In the genomic region with DNA sequence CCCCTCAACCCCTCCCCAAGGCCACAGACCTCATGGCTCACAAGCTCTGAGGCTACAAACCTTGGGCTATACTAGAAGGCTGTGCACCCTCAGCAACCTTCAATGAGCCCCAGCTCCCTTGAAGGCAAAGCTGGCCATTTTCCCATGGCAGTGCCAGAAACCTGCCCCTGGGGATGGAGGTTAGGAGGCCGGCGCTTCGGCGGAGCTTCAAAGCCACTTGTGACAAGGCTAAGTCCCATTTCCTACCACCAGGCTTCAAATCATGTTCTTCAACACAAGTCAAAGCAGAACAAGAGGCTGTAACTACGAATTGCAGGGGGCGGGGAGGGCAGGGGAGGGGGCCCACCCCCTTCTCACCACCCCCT, we compare ENCODE assay signal across 8 mouse cellular contexts. TPM values are rescaled to one million over a fixed set of nuclear protein-coding genes. Genes with fewer than 3 reads are reported as not detected.
DNase-seq lines count a peak whose midpoint lies in the region; ATAC-seq and TF ChIP-seq lines count a peak whose summit lies in the region.

No protein-coding gene starts in this region.

- H3K4me3 ChIP-seq in left cerebral cortex, adult 2 months, result peak overlapping the region; percentile 58
- H3K4me3 ChIP-seq in hindbrain, embryonic 13.5 days, result no peak overlapping the region
- H3K4me3 ChIP-seq in neural tube, embryonic 14.5 days (ENCODE audit: low read depth, low read length), result no peak overlapping the region

- no peaks in the 10 kb centered on the region; the same call in 1 of the 2 replicates for H3K27me3 ChIP-seq in hindbrain, embryonic 13.5 days
- H3K27me3 ChIP-seq in neural tube, embryonic 14.5 days (ENCODE audit: control insufficient read depth, insufficient read depth, low read length), result no peaks in the 10 kb centered on the region

- 8% methylated on average over 6 of the region's 6 CpGs for WGBS in hindbrain, embryonic 13.5 days
- WGBS in neural tube, embryonic 14.5 days, result 9% methylated on average over 6 of the region's 6 CpGs

- intact Hi-C loops in left cerebral cortex, adult 2 months (cut with DNase I), result loop anchor here (2.0 kb wide), 1 partner anchor 210 kb away; no protein-coding TSS in a partner anchor
- intact Hi-C loops in left cerebral cortex, postnatal 4 days (cut with DNase I), result loop anchor here (10.0 kb wide), 1 partner anchor 208 kb away; no protein-coding TSS in a partner anchor

- peak overlapping the region; percentile 64 for H3K4me2 ChIP-seq in hindbrain, embryonic 13.5 days
- peak overlapping the region; percentile 24; the same call in 1 of the 2 replicates for H3K4me2 ChIP-seq in neural tube, embryonic 14.5 days (ENCODE audit: low read depth, low read length)

- no peak for ATAC-seq in hindbrain, embryonic 13.5 days (ENCODE audit: low FRiP score)
- no peak for ATAC-seq in neural tube, embryonic 14.5 days (ENCODE audit: low read depth)

- H3K9me3 ChIP-seq in hindbrain, embryonic 13.5 days, result no peaks in the 10 kb centered on the region
- no peaks in the 10 kb centered on the region for H3K9me3 ChIP-seq in neural tube, embryonic 14.5 days (ENCODE audit: control insufficient read depth, low read length)

- TF ChIP-seq CTCF in left cerebral cortex, adult 2 months (IDR thresholded peaks at IDR 0.05), result no peak; the same call in 1 of the 2 replicates

- peaks cover 23% of the 10 kb centered on the region for H3K36me3 ChIP-seq in hindbrain, embryonic 13.5 days
- no peaks in the 10 kb centered on the region; the same call in 1 of the 2 replicates for H3K36me3 ChIP-seq in neural tube, embryonic 14.5 days (ENCODE audit: control insufficient read depth, insufficient read depth, low read length)

- H3K4me1 ChIP-seq in hindbrain, embryonic 13.5 days (replicated peaks), result peaks cover 83% of the 10 kb centered on the region
- peaks cover 43% of the 10 kb centered on the region for H3K4me1 ChIP-seq in neural tube, embryonic 14.5 days (ENCODE audit: control insufficient read depth, insufficient read depth, low read length)

- H3K27ac ChIP-seq in left cerebral cortex, adult 2 months, result peak overlapping the region; percentile 32; the same call in 1 of the 2 replicates
- H3K27ac ChIP-seq in hindbrain, embryonic 13.5 days, result peak overlapping the region; percentile 81; the same call in 1 of the 2 replicates
- H3K27ac ChIP-seq in neural tube, embryonic 14.5 days (ENCODE audit: low read depth, low read length), result peak overlapping the region; percentile 35; the same call in 1 of the 2 replicates

- H3K9ac ChIP-seq in hindbrain, embryonic 13.5 days, result no peak overlapping the region
- H3K9ac ChIP-seq in neural tube, embryonic 14.5 days (replicated peaks; ENCODE audit: low read depth, low read length), result no peak overlapping the region

- DNase-seq in left cerebral cortex, adult 2 months (ENCODE audit: extremely low spot score in 1 of 2, low spot score in 2 of 2), result no peak
- no peak for DNase-seq in left cerebral cortex, postnatal 4 days
- DNase-seq in embryo, embryonic 11 days, result peak; percentile 66
- no peak for DNase-seq in gastrocnemius, postnatal 25 days
- DNase-seq in spleen, postnatal 36 days (ENCODE audit: low spot score in 2 of 2), result no peak
- no peak for DNase-seq in layer of hippocampus, adult 9-11 months

RNA-seq across cellular contexts. Expression of a gene that starts 53.3 kb away (rescaled TPM):
- total RNA-seq in left cerebral cortex, adult 2 months (2021), result 1 to 10 TPM in 1 of 2 experiments, not detected in 1; 1.0 TPM
- total RNA-seq in left cerebral cortex, postnatal 4 days (2021), result 1 to 10 TPM; 2.0 to 2.1 TPM
- 5.9 and 8.3 TPM in 2 replicates for polyA plus RNA-seq in hindbrain, embryonic 13.5 days (2015; fragmentation: Nextera tagmentation; extraction: Ambion mirVana)
- polyA plus RNA-seq in neural tube, embryonic 14.5 days (2014; fragmentation: Nextera tagmentation; extraction: Ambion mirVana), result 5.6 and 6.4 TPM in 2 replicates
- total RNA-seq in gastrocnemius, postnatal 25 days (2021), result under 1 TPM; 0.33 to 0.43 TPM
